Mouse (Mus musculus) limb, embryonic 14.5 days (tissue): Measurements from ENCODE around the gene Ncoa1. TPM values are rescaled to one million over a fixed set of nuclear protein-coding genes. Genes with fewer than 3 reads are reported as not detected.

Experiments
- ATAC-seq: fragments of 200-750 bp; cut with Nextera tagmentation; 2 replicates; pipeline ENCODE4 v1.8.0; 2017; ENCODE audit warnings: low read depth, moderate number of reproducible peaks, moderate TSS enrichment; ENCODE audit not compliant: low FRiP score
- DNase-seq: peaks from one replicate; pipeline ENCODE4 v3.0.0-alpha.2; 2015; ENCODE audit warnings: low spot score
- H3K27ac ChIP-seq: fragments of 300-500 bp; sonication (generic); replicated peaks from 2 replicates; pipeline ENCODE4 v1.5.1; 2014; ENCODE audit warnings: low read depth, mild to moderate bottlenecking, low read length, moderate library complexity, mixed read lengths
- H3K27me3 ChIP-seq: fragments of 300-500 bp; sonication (generic); 2 replicates; pipeline ENCODE4 v1.6.1; 2014; ENCODE audit warnings: low read length, mixed read lengths; ENCODE audit not compliant: control insufficient read depth, insufficient read depth
- H3K36me3 ChIP-seq: fragments of 300-500 bp; sonication (generic); 2 replicates; pipeline ENCODE4 v1.6.1; 2014; ENCODE audit warnings: mild to moderate bottlenecking, low read length, moderate library complexity, mixed read lengths; ENCODE audit not compliant: control insufficient read depth, insufficient read depth
- H3K4me1 ChIP-seq: fragments of 300-500 bp; sonication (generic); 2 replicates; pipeline ENCODE4 v1.6.1; 2014; ENCODE audit warnings: antibody characterized with exemption, low read length, mixed read lengths; ENCODE audit not compliant: control insufficient read depth, insufficient read depth
- H3K4me2 ChIP-seq: fragments of 300-500 bp; sonication (generic); replicated peaks from 2 replicates; pipeline ENCODE4 v1.6.1; 2014; ENCODE audit warnings: low read depth, mild to moderate bottlenecking, low read length, moderate library complexity; ENCODE audit not compliant: severe bottlenecking
- H3K4me3 ChIP-seq: fragments of 300-500 bp; sonication (generic); replicated peaks from 2 replicates; pipeline ENCODE4 v1.5.1; 2014; ENCODE audit warnings: low read length
- H3K9ac ChIP-seq: fragments of 300-500 bp; sonication (generic); 2 replicates; pipeline ENCODE4 v1.6.1; 2014; ENCODE audit warnings: mild to moderate bottlenecking, low read depth, low read length, moderate library complexity; ENCODE audit not compliant: severe bottlenecking
- H3K9me3 ChIP-seq: fragments of 300-500 bp; sonication (generic); 2 replicates; pipeline ENCODE4 v1.6.1; 2016; ENCODE audit warnings: low read length; ENCODE audit not compliant: control insufficient read depth
- POLR2A ChIP-seq: fragments of 200-500 bp; IDR thresholded peaks from 2 replicates; pipeline ENCODE4 v1.8.0; 2012; ENCODE audit warnings: inconsistent platforms, mild to moderate bottlenecking, moderate library complexity, borderline replicate concordance; ENCODE audit not compliant: insufficient read depth, insufficient read length; ENCODE audit errors: extremely low read depth
- WGBS: fragments of 180-500 bp; shearing (Covaris S2); extraction: QIAGEN DNeasy Blood & Tissue Kit; methylation state at CpG from one replicate; pipeline ENCODE4 v1.1.7; 2014; 5-methylcytosine and 5-hydroxymethylcytosine counted together
- polyA plus RNA-seq, 2 experiments: library from polyadenylated mRNA; depleted of rRNA in 1 of 2; stranded (reverse) in 1 of 2; unstranded in 1 of 2; fragments of >200 nt; fragmentation: Nextera tagmentation in 1 of 2; extraction: Ambion mirVana in 1 of 2; gene quantifications; 2 replicates each; pipeline versions ENCODE4 v1.2.1 to v1.2.3; 2012 to 2014

The Ncoa1 gene
- polyA plus RNA-seq, 2 experiments, result 26.3 to 26.9 TPM

DNA sequence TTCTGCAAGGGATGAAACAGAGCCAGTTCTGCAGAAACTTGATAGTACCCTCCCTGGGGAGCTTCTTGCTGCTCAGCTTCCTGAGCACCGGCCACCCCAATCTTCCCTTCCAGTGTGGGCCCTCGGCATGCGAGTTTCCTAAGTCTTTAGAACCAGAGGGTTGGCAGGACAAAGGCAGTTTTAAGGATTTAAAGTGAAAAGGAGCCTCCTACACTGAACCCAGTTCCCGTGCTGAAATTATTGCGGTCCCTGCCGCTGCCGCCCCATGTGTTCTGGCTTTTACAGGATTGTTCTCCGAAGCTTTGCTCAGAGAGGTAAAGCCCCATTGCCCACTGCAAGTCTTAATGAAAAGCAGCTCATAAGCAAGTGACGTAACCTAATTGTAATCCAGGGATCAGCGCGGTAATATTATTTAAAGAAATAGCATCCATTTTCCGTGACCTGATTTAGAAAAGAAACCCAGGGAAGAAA is 32.6 kb upstream of the Ncoa1 start:
- Histone ChIP-seq H3K36me3 (no peaks in the 10 kb centered on the region), H3K27me3 (no peaks in the 10 kb centered on the region), H3K9me3 (no peaks in the 10 kb centered on the region), H3K4me1 (peaks cover 3% of the 10 kb centered on the region; the same call in 1 of the 2 replicates), H3K27ac (peak overlapping the region; percentile 86), H3K4me3 (peak overlapping the region; percentile 14), H3K9ac (peak overlapping the region; percentile 46), H3K4me2 (peak overlapping the region; percentile 34)
- no peak for TF ChIP-seq POLR2A
- peak; percentile 75 for ATAC-seq
- 15% methylated on average over 12 of the region's 12 CpGs for WGBS
- DNase-seq, result peak; percentile 65

- WGBS, result 29% methylated on average over 1 of the region's 1 CpGs
- TF ChIP-seq POLR2A, result no peak
- no peak overlapping the region for H3K4me3 ChIP-seq
- H3K4me2 ChIP-seq, result no peak overlapping the region
- ATAC-seq (no peak), DNase-seq (no peak)
- H3K4me1 ChIP-seq, result peaks cover 3% of the 10 kb centered on the region; the same call in 1 of the 2 replicates
- H3K9me3 ChIP-seq, result no peaks in the 10 kb centered on the region
- H3K9ac ChIP-seq, result no peak overlapping the region
- H3K27ac ChIP-seq, result no peak overlapping the region
- H3K27me3 ChIP-seq, result no peaks in the 10 kb centered on the region
- no peaks in the 10 kb centered on the region for H3K36me3 ChIP-seq
Observed at GRCm38 (mm10) chr12:4508182-4508581, 31.2 kb upstream of the Ncoa1 start.

GRCm38 (mm10) chr12:4507461-4507860 is 30.5 kb upstream of the Ncoa1 start:
- Histone ChIP-seq H3K27me3 (no peaks in the 10 kb centered on the region), H3K36me3 (no peaks in the 10 kb centered on the region), H3K27ac (no peak overlapping the region), H3K9me3 (no peaks in the 10 kb centered on the region), H3K4me3 (no peak overlapping the region), H3K4me2 (no peak overlapping the region), H3K4me1 (peaks cover 3% of the 10 kb centered on the region; the same call in 1 of the 2 replicates), H3K9ac (no peak overlapping the region)
- no peak for TF ChIP-seq POLR2A
- 28% methylated on average over 6 of the region's 6 CpGs for WGBS
- no peak for DNase-seq
- no peak for ATAC-seq

- H3K9ac ChIP-seq, result no peak overlapping the region
- H3K27ac ChIP-seq, result no peak overlapping the region
- no peaks in the 10 kb centered on the region for H3K27me3 ChIP-seq
- TF ChIP-seq POLR2A, result no peak
- WGBS, result 44% methylated on average over 7 of the region's 7 CpGs
- no peaks in the 10 kb centered on the region for H3K36me3 ChIP-seq
- H3K4me1 ChIP-seq, result peaks cover 3% of the 10 kb centered on the region; the same call in 1 of the 2 replicates
- DNase-seq (no peak), ATAC-seq (no peak)
- no peaks in the 10 kb centered on the region for H3K9me3 ChIP-seq
- no peak overlapping the region for H3K4me3 ChIP-seq
- no peak overlapping the region for H3K4me2 ChIP-seq
Observed at GRCm38 (mm10) chr12:4506810-4507430, 29.9 kb upstream of the Ncoa1 start.

GRCm38 (mm10) chr12:4505298-4505697 is 28.3 kb upstream of the Ncoa1 start:
- DNase-seq, result no peak
- Histone ChIP-seq H3K9ac (no peak overlapping the region), H3K27ac (no peak overlapping the region), H3K9me3 (no peaks in the 10 kb centered on the region), H3K4me1 (peaks cover 3% of the 10 kb centered on the region; the same call in 1 of the 2 replicates), H3K36me3 (no peaks in the 10 kb centered on the region), H3K4me2 (no peak overlapping the region), H3K4me3 (no peak overlapping the region), H3K27me3 (no peaks in the 10 kb centered on the region)
- no peak for ATAC-seq
- TF ChIP-seq POLR2A, result no peak
- WGBS, result 84% methylated on average over 6 of the region's 6 CpGs
